Mouse (Mus musculus): ENCODE measurements at regions not wholly inside any gene's neighbourhood (a gene's known extent, or its start where the extent isn't known, plus 50 kb on each side); places are given as distances from the start of the nearest gene placed in this dataset.

DNA sequence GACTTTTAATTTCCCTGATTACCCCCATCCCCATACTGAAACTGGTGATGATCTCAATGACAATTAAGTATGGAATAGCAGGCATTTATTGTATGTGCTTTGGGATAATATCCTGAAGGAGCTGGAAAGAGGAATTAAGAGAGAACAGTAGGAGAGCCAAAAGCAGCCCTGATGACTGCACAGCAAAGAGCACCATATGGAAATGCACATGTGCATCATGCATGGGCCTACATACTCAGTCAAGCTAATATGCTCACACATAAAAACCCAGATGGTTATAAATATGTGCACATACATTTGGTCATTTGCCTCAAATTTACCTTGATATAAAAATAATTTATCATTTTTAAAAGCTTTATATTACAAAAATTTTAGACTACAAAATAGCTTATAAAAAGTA is 259.0 kb upstream of the Chrm3 start:
- TF ChIP-seq TCF12 (IDR thresholded peaks at IDR 0.05; ENCODE audit: insufficient read depth, poor library complexity, severe bottlenecking), result no peak
- TF ChIP-seq POLR2A (IDR thresholded peaks at IDR 0.05; ENCODE audit: insufficient read length, low read depth), result no peak
- no peak for TF ChIP-seq E2F4 (IDR thresholded peaks at IDR 0.05; ENCODE audit: insufficient read depth)
- TF ChIP-seq USF1 (IDR thresholded peaks at IDR 0.05; ENCODE audit: low read depth), result no peak
- TF ChIP-seq POLR2AphosphoS2 (IDR thresholded peaks at IDR 0.05; ENCODE audit: insufficient read length, low read depth), result no peak
- no peak for TF ChIP-seq SRF (IDR thresholded peaks at IDR 0.05; ENCODE audit: control insufficient read depth, insufficient read length, low read depth)
- TF ChIP-seq MYOG (IDR thresholded peaks at IDR 0.05; ENCODE audit: control insufficient read depth in 1 of 3, insufficient read depth in 1 of 3, insufficient read length in 2 of 3, low read depth in 2 of 3), result no peak
- no peak for TF ChIP-seq REST (IDR thresholded peaks at IDR 0.05; ENCODE audit: insufficient read depth, insufficient read length)
- TF ChIP-seq MYOD1 (IDR thresholded peaks at IDR 0.05; ENCODE audit: control insufficient read depth in 1 of 3, insufficient read length in 2 of 3, low read depth in 2 of 3), result no peak
- TF ChIP-seq MAX (IDR thresholded peaks at IDR 0.05; ENCODE audit: low read depth), result no peak
- TF ChIP-seq TCF3 (IDR thresholded peaks at IDR 0.05; ENCODE audit: insufficient read length, low read depth), result no peak
- no peak for TF ChIP-seq CEBPB (IDR thresholded peaks at IDR 0.05; ENCODE audit: insufficient read depth, poor library complexity, severe bottlenecking)
